Mouse (Mus musculus) hindbrain, postnatal 0 days (tissue): ENCODE measurements around the gene Map4. TPM values are rescaled to one million over a fixed set of nuclear protein-coding genes. Genes with fewer than 3 reads are reported as not detected.
A peak's percentile ranks its signal among the peaks of the same experiment; 100 is the strongest.
"Not testable (repeated sequence)": the region's sequence is repeated elsewhere in the genome, so short reads cannot be mapped to it uniquely, and the experiment has no call there.

ENCODE experiments used
- ATAC-seq: fragments of 200-750 bp; cut with Nextera tagmentation; 2 replicates; pipeline ENCODE4 v1.8.0; 2017; ENCODE audit warnings: mild to moderate bottlenecking, moderate TSS enrichment, moderate library complexity
- DNase-seq: peaks from one replicate; pipeline ENCODE4 v3.0.0-alpha.2; 2015; ENCODE audit warnings: low spot score
- H3K27ac ChIP-seq: fragments of 300-500 bp; sonication (generic); 2 replicates; pipeline ENCODE4 v1.5.1; 2014; ENCODE audit warnings: mild to moderate bottlenecking
- H3K27me3 ChIP-seq: fragments of 300-500 bp; sonication (generic); 2 replicates; pipeline ENCODE4 v1.6.1; 2014; ENCODE audit warnings: low read length, mixed read lengths; ENCODE audit not compliant: insufficient read depth
- H3K36me3 ChIP-seq: fragments of 300-500 bp; sonication (generic); 2 replicates; pipeline ENCODE4 v1.6.1; 2014; ENCODE audit warnings: low read length, mixed read lengths; ENCODE audit not compliant: insufficient read depth
- H3K4me1 ChIP-seq: fragments of 300-500 bp; sonication (generic); 2 replicates; pipeline ENCODE4 v1.6.1; 2014; ENCODE audit warnings: antibody characterized with exemption, low read length, mixed read lengths; ENCODE audit not compliant: insufficient read depth
- H3K4me2 ChIP-seq: fragments of 300-500 bp; sonication (generic); 2 replicates; pipeline ENCODE4 v1.6.1; 2014; ENCODE audit warnings: low read depth, mild to moderate bottlenecking, low read length, moderate library complexity, mixed read lengths
- H3K4me3 ChIP-seq: fragments of 300-500 bp; sonication (generic); 2 replicates; pipeline ENCODE4 v1.5.1; 2014; ENCODE audit warnings: low read length
- H3K9ac ChIP-seq: fragments of 300-500 bp; sonication (generic); replicated peaks from 2 replicates; pipeline ENCODE4 v1.6.1; 2014; ENCODE audit warnings: mild to moderate bottlenecking, low read length, moderate library complexity, mixed read lengths
- H3K9me3 ChIP-seq: fragments of 300-500 bp; sonication (generic); 2 replicates; pipeline ENCODE4 v1.6.1; 2016; ENCODE audit warnings: low read length, mixed read lengths
- CTCF ChIP-seq: IDR thresholded peaks from 2 replicates; pipeline ENCODE4 v1.5.1; 2016; ENCODE audit warnings: antibody characterized with exemption, control low read depth, low read depth
- WGBS: fragments of 180-500 bp; shearing (Covaris S2); extraction: QIAGEN DNeasy Blood & Tissue Kit; methylation state at CpG from one replicate; pipeline ENCODE4 v1.1.7; 2014; 5-methylcytosine and 5-hydroxymethylcytosine counted together
- polyA plus RNA-seq: library from polyadenylated mRNA; unstranded; fragments of >200 nt; fragmentation: Nextera tagmentation; extraction: Ambion mirVana; gene quantifications from 2 replicates; pipeline ENCODE4 v1.2.1, GENCODE M21; 2015
- total RNA-seq: library from RNA; depleted of rRNA; stranded (reverse); fragments of >200 nt; gene quantifications from 2 replicates; pipeline ENCODE4 v1.2.3, GENCODE M21; 2014

Gene Map4
- total and polyA plus RNA-seq, 2 experiments from 2014 or later: 207 to 254 TPM

- Histone ChIP-seq H3K4me2 (no peak overlapping the region), H3K4me3 (no peak overlapping the region), H3K4me1 (no peaks in the 10 kb centered on the region), H3K9ac (no peak overlapping the region), H3K27ac (no peak overlapping the region), H3K36me3 (peaks cover 42% of the 10 kb centered on the region), H3K9me3 (no peaks in the 10 kb centered on the region), H3K27me3 (no peaks in the 10 kb centered on the region)
- no peak for ATAC-seq
- no peak for TF ChIP-seq CTCF
- 86% methylated on average over 6 of the region's 6 CpGs for WGBS
- DNase-seq: no peak
Observed at GRCm38 (mm10) chr9:110068745-110069144, 137.5 kb downstream of the Map4 start.

- Histone ChIP-seq H3K36me3 (peaks cover 54% of the 10 kb centered on the region), H3K9me3 (no peaks in the 10 kb centered on the region), H3K27me3 (no peaks in the 10 kb centered on the region), H3K4me3 (no peak overlapping the region), H3K27ac (no peak overlapping the region), H3K4me2 (no peak overlapping the region), H3K9ac (no peak overlapping the region), H3K4me1 (no peaks in the 10 kb centered on the region)
- 45% methylated on average over 9 of the region's 9 CpGs for WGBS
- ATAC-seq: peak; percentile 69; the same call in 1 of the 2 replicates
- DNase-seq: peak; percentile 51
- no peak for TF ChIP-seq CTCF
Observed at GRCm38 (mm10) chr9:110070358-110070757, 139.1 kb downstream of the Map4 start.

GRCm38 (mm10) chr9:110071011-110071410, 139.8 kb downstream of the Map4 start:
- Histone ChIP-seq H3K4me2 (no peak overlapping the region), H3K36me3 (peaks cover 54% of the 10 kb centered on the region), H3K9ac (no peak overlapping the region), H3K4me1 (no peaks in the 10 kb centered on the region), H3K27ac (no peak overlapping the region), H3K9me3 (no peaks in the 10 kb centered on the region), H3K27me3 (no peaks in the 10 kb centered on the region), H3K4me3 (no peak overlapping the region)
- DNase-seq (no peak), ATAC-seq (no peak)
- 81% methylated on average over 4 of the region's 4 CpGs for WGBS
- TF ChIP-seq CTCF: no peak

GRCm38 (mm10) chr9:110071843-110072242, 140.6 kb downstream of the Map4 start:
- 5% methylated on average over 1 of the region's 1 CpGs for WGBS
- no peak overlapping the region for H3K4me3 ChIP-seq
- H3K36me3 ChIP-seq: peaks cover 54% of the 10 kb centered on the region
- H3K9me3 ChIP-seq: no peaks in the 10 kb centered on the region
- TF ChIP-seq CTCF: peak; percentile 94
- no peak overlapping the region for H3K9ac ChIP-seq
- no peaks in the 10 kb centered on the region for H3K4me1 ChIP-seq
- H3K27me3 ChIP-seq: no peaks in the 10 kb centered on the region
- DNase-seq (peak; percentile 86), ATAC-seq (peak; percentile 71)
- no peak overlapping the region for H3K4me2 ChIP-seq
- H3K27ac ChIP-seq: no peak overlapping the region

- H3K27ac ChIP-seq, H3K9ac ChIP-seq, DNase-seq, H3K4me3 ChIP-seq, H3K9me3 ChIP-seq, H3K4me1 ChIP-seq, ATAC-seq, H3K27me3 ChIP-seq, H3K4me2 ChIP-seq: not testable (repeated sequence)
- H3K36me3 ChIP-seq: peaks cover 53% of the 10 kb centered on the region
- WGBS: 77% methylated on average over 4 of the region's 7 CpGs
Observed at GRCm38 (mm10) chr9:110076468-110076867, 145.2 kb downstream of the Map4 start.

- no peak for ATAC-seq
- no peak overlapping the region for H3K4me3 ChIP-seq
- 70% methylated on average over 3 of the region's 3 CpGs for WGBS
- no peak overlapping the region for H3K9ac ChIP-seq
- H3K27ac ChIP-seq: no peak overlapping the region
- DNase-seq: no peak
- no peaks in the 10 kb centered on the region for H3K9me3 ChIP-seq
- H3K36me3 ChIP-seq: peaks cover 58% of the 10 kb centered on the region
- H3K4me1 ChIP-seq: no peaks in the 10 kb centered on the region
- no peaks in the 10 kb centered on the region for H3K27me3 ChIP-seq
- H3K4me2 ChIP-seq: no peak overlapping the region
- no peak for TF ChIP-seq CTCF
Observed at GRCm38 (mm10) chr9:110081066-110081465, 149.8 kb downstream of the Map4 start.

- no peak overlapping the region for H3K4me2 ChIP-seq
- WGBS: 72% methylated on average over 25 of the region's 25 CpGs
- H3K27me3 ChIP-seq: no peaks in the 10 kb centered on the region
- no peaks in the 10 kb centered on the region for H3K9me3 ChIP-seq
- DNase-seq: peak; percentile 30
- peaks cover 78% of the 10 kb centered on the region for H3K36me3 ChIP-seq
- H3K4me3 ChIP-seq: no peak overlapping the region
- no peak overlapping the region for H3K9ac ChIP-seq
- no peak overlapping the region for H3K27ac ChIP-seq
- peak; percentile 16; the same call in 1 of the 2 replicates for ATAC-seq
- no peak for TF ChIP-seq CTCF
- H3K4me1 ChIP-seq: no peaks in the 10 kb centered on the region
Observed at GRCm38 (mm10) chr9:110084201-110084964, 153.1 kb downstream of the Map4 start.
